ENCODE assay signal across 15 mouse cellular contexts in the genomic region with DNA sequence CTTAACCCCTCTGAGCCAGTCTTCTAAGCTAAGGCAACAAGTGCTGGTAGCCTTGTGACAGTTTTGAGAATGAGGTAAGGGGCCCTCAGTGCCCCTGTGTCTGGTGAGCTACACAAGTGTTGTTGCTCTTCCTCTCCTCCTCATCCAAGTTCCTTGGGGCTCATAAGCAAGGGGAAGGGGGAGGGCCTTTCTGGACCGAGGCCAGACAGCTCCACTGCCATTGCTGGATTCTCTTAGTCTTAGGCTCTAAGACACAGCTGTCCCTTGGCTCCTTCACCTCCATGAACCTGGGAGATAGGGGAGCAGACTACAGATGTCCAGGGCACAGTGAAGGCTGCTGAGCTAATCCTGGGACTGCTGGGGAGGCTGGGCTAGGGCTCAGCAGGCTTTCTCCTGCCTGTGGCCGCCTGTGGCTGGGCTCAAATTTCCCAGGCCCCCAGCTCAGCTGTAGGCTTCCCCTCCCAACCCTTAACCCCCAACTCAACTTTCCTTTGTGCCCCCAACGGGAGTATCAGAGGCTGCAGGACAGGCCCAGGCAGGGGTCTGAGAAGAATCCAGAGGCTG. TPM values are rescaled to one million over a fixed set of nuclear protein-coding genes. Genes with fewer than 3 reads are reported as not detected.
DNase-seq lines count a peak whose midpoint lies in the region; ATAC-seq and TF ChIP-seq lines count a peak whose summit lies in the region.
"Had no signal": no experiment of that assay in that cellular context is flagged by ENCODE, and none has a peak within 500 bp of the region (broad histone marks: within the 10 kb centered on the region; RNA-seq: fewer than 3 reads in every experiment).

No protein-coding gene starts in this region.

- H3K4me1 ChIP-seq in heart, embryonic 13.5 days: peaks cover 30% of the 10 kb centered on the region
- peaks cover 6% of the 10 kb centered on the region for H3K4me1 ChIP-seq in heart, adult 2 months (ENCODE audit: control insufficient read depth, insufficient read depth, low read length)
- peaks cover 26% of the 10 kb centered on the region for H3K4me1 ChIP-seq in embryonic facial prominence, embryonic 10.5 days
- H3K4me1 ChIP-seq in limb, embryonic 11.5 days (ENCODE audit: control insufficient read depth, insufficient read depth, low read length): peaks cover 10% of the 10 kb centered on the region; the same call in 1 of the 2 replicates
- no peaks in the 10 kb centered on the region for H3K4me1 ChIP-seq in midbrain, embryonic 15.5 days
- H3K4me1 ChIP-seq: hindbrain, embryonic 15.5 days had no signal

- TF ChIP-seq EP300 in heart, adult 2 months (IDR thresholded peaks at IDR 0.05; ENCODE audit: insufficient read depth, low read depth, low read length): no peak

- no peaks in the 10 kb centered on the region for H3K79me2 ChIP-seq in heart, adult 2 months (replicated peaks; ENCODE audit: control insufficient read depth, insufficient read depth, low read length)

- 32% methylated on average over 3 of the region's 3 CpGs for WGBS in heart, embryonic 13.5 days
- whole genome bisulfite sequencing in heart, adult 2 months: 58% methylated on average over 3 of the region's 3 CpGs
- WGBS in embryonic facial prominence, embryonic 10.5 days: 24% methylated on average over 3 of the region's 3 CpGs
- WGBS in limb, embryonic 11.5 days: 19% methylated on average over 3 of the region's 3 CpGs
- WGBS in midbrain, embryonic 15.5 days: 37% methylated on average over 3 of the region's 3 CpGs

- H3K27ac ChIP-seq in heart, embryonic 13.5 days (replicated peaks): peak overlapping the region; percentile 50; the same call in 1 of the 2 replicates
- no peak overlapping the region for H3K27ac ChIP-seq in heart, adult 2 months
- H3K27ac ChIP-seq in embryonic facial prominence, embryonic 10.5 days (replicated peaks): peak overlapping the region; percentile 73
- 0 out of 2 replicates have a peak overlapping the region, but pooled peaks have one; percentile 30 for H3K27ac ChIP-seq in limb, embryonic 11.5 days (replicated peaks; ENCODE audit: low read depth, low read length)
- no peak overlapping the region for H3K27ac ChIP-seq in midbrain, embryonic 15.5 days
- H3K27ac ChIP-seq: forebrain, embryonic 15.5 days; hindbrain, embryonic 15.5 days had no signal

- H3K36me3 ChIP-seq in heart, embryonic 13.5 days: no peaks in the 10 kb centered on the region
- H3K36me3 ChIP-seq in heart, adult 2 months (ENCODE audit: control insufficient read depth, insufficient read depth, low read length): no peaks in the 10 kb centered on the region
- H3K36me3 ChIP-seq in embryonic facial prominence, embryonic 10.5 days (replicated peaks): no peaks in the 10 kb centered on the region
- no peaks in the 10 kb centered on the region for H3K36me3 ChIP-seq in limb, embryonic 11.5 days (ENCODE audit: control insufficient read depth, insufficient read depth, low read length)
- H3K36me3 ChIP-seq in midbrain, embryonic 15.5 days (replicated peaks): no peaks in the 10 kb centered on the region
- H3K36me3 ChIP-seq: forebrain, embryonic 15.5 days; hindbrain, embryonic 15.5 days had no signal

- TF ChIP-seq CTCF in heart, adult 2 months (IDR thresholded peaks at IDR 0.05): no peak

- no peak overlapping the region for H3K4me2 ChIP-seq in heart, embryonic 13.5 days
- H3K4me2 ChIP-seq in limb, embryonic 11.5 days (ENCODE audit: low read depth, severe bottlenecking): peak overlapping the region; percentile 10; the same call in 1 of the 2 replicates
- no peak overlapping the region for H3K4me2 ChIP-seq in midbrain, embryonic 15.5 days
- H3K4me2 ChIP-seq: forebrain, embryonic 15.5 days; hindbrain, embryonic 15.5 days; liver, embryonic 11.5 days had no signal

- no peaks in the 10 kb centered on the region for H3K9me3 ChIP-seq in heart, embryonic 13.5 days
- no peaks in the 10 kb centered on the region for H3K9me3 ChIP-seq in embryonic facial prominence, embryonic 10.5 days
- no peaks in the 10 kb centered on the region for H3K9me3 ChIP-seq in limb, embryonic 11.5 days (ENCODE audit: control insufficient read depth, low read length)
- no peaks in the 10 kb centered on the region for H3K9me3 ChIP-seq in midbrain, embryonic 15.5 days
- H3K9me3 ChIP-seq: forebrain, embryonic 15.5 days; hindbrain, embryonic 15.5 days had no signal

- H3K4me3 ChIP-seq in heart, embryonic 13.5 days: no peak overlapping the region
- no peak overlapping the region for H3K4me3 ChIP-seq in heart, adult 2 months
- H3K4me3 ChIP-seq in embryonic facial prominence, embryonic 10.5 days: no peak overlapping the region
- no peak overlapping the region for H3K4me3 ChIP-seq in limb, embryonic 11.5 days (ENCODE audit: low read depth, low read length)
- no peak overlapping the region for H3K4me3 ChIP-seq in midbrain, embryonic 15.5 days
- H3K4me3 ChIP-seq: forebrain, embryonic 15.5 days; hindbrain, embryonic 15.5 days had no signal

- no peak for ATAC-seq in heart, embryonic 13.5 days (ENCODE audit: extremely low read depth, insufficient number of reproducible peaks, low FRiP score, low TSS enrichment)
- ATAC-seq in limb, embryonic 11.5 days (ENCODE audit: insufficient number of reproducible peaks, low FRiP score, low TSS enrichment, low read depth): no peak
- ATAC-seq in midbrain, embryonic 15.5 days (replicated peaks): no peak
- ATAC-seq: forebrain, embryonic 15.5 days had no signal

- intact Hi-C loops in heart, adult 2 months (cut with DNase I): loop anchor here (5.0 kb wide), 2 partner anchors 36 to 76 kb away; partner anchors contain the start of gene Zcchc24

- TF ChIP-seq POLR2A in heart, adult 2 months (IDR thresholded peaks at IDR 0.05; ENCODE audit: insufficient read depth, low read depth, low read length): no peak

- no peaks in the 10 kb centered on the region for H3K27me3 ChIP-seq in heart, embryonic 13.5 days (replicated peaks)
- no peaks in the 10 kb centered on the region for H3K27me3 ChIP-seq in heart, adult 2 months (ENCODE audit: control insufficient read depth, insufficient read depth, low read length)
- peaks cover 14% of the 10 kb centered on the region for H3K27me3 ChIP-seq in embryonic facial prominence, embryonic 10.5 days (replicated peaks; ENCODE audit: low read depth, poor library complexity, severe bottlenecking)
- no peaks in the 10 kb centered on the region for H3K27me3 ChIP-seq in limb, embryonic 11.5 days (ENCODE audit: control insufficient read depth, insufficient read depth, low read length)
- H3K27me3 ChIP-seq in midbrain, embryonic 15.5 days (replicated peaks): peaks cover 4% of the 10 kb centered on the region; the same call in 1 of the 2 replicates
- H3K27me3 ChIP-seq: forebrain, embryonic 15.5 days; hindbrain, embryonic 15.5 days had no signal

- H3K9ac ChIP-seq in heart, embryonic 13.5 days: no peak overlapping the region
- H3K9ac ChIP-seq in heart, adult 2 months (ENCODE audit: low read depth, low read length): no peak overlapping the region
- H3K9ac ChIP-seq in limb, embryonic 11.5 days (ENCODE audit: low read length): no peak overlapping the region; the same call in 1 of the 2 replicates
- no peak overlapping the region for H3K9ac ChIP-seq in midbrain, embryonic 15.5 days
- H3K9ac ChIP-seq: forebrain, embryonic 15.5 days; hindbrain, embryonic 15.5 days had no signal

- DNase-seq in heart, adult 2 months: no peak
- DNase-seq in kidney, postnatal 10 days: peak; percentile 55
- DNase-seq in kidney, postnatal 36 days: no peak
- DNase-seq in embryonic facial prominence, embryonic 10.5 days (ENCODE audit: low spot score): no peak
- DNase-seq in limb, embryonic 11.5 days (ENCODE audit: low spot score): no peak
- DNase-seq: adrenal gland, adult 8-10 months; kidney, postnatal 25 days; lung, adult 2 months; right cerebral cortex, postnatal 14 days; thymus, postnatal 25 days had no signal

RNA-seq across cellular contexts. Expression of gene Zcchc24, which starts 34.5 kb away (rescaled TPM):
- 20.8 and 22.6 TPM in 2 replicates for polyA plus RNA-seq in heart, embryonic 13.5 days (2015; fragmentation: Nextera tagmentation; extraction: Ambion mirVana)
- total RNA-seq in heart, adult 2 months (2021): 10 to 100 TPM; 33.5 TPM
- polyA plus RNA-seq in heart, adult 2 months (2012; rRNA removed): 27.3 and 39.4 TPM in 2 replicates
- polyA plus RNA-seq in embryonic facial prominence, embryonic 10.5 days (2016; fragmentation: Nextera tagmentation; extraction: Ambion mirVana): 12.9 and 15.2 TPM in 2 replicates
- 19.5 and 21.8 TPM in 2 replicates for polyA plus RNA-seq in limb, embryonic 11.5 days (2014; fragmentation: Nextera tagmentation; extraction: Ambion mirVana)
- 12.3 and 14.2 TPM in 2 replicates for polyA plus RNA-seq in midbrain, embryonic 15.5 days (2015; fragmentation: Nextera tagmentation; extraction: Ambion mirVana)

RNA-seq across cellular contexts. Expression of gene Anxa11, which starts 38.6 kb away (rescaled TPM):
- 21.6 and 23.6 TPM in 2 replicates for polyA plus RNA-seq in heart, embryonic 13.5 days (2015; fragmentation: Nextera tagmentation; extraction: Ambion mirVana)
- 10 to 100 TPM; 77.9 to 82.4 TPM for total RNA-seq in heart, adult 2 months (2021)
- polyA plus RNA-seq in heart, adult 2 months (2012; rRNA removed): 74.0 and 90.3 TPM in 2 replicates
- 5.3 and 6.1 TPM in 2 replicates for polyA plus RNA-seq in embryonic facial prominence, embryonic 10.5 days (2016; fragmentation: Nextera tagmentation; extraction: Ambion mirVana)
- polyA plus RNA-seq in limb, embryonic 11.5 days (2014; fragmentation: Nextera tagmentation; extraction: Ambion mirVana): 5.0 and 5.1 TPM in 2 replicates
- polyA plus RNA-seq in midbrain, embryonic 15.5 days (2015; fragmentation: Nextera tagmentation; extraction: Ambion mirVana): 2.5 and 2.6 TPM in 2 replicates

Comparison
In these comparisons a context has a peak if more than half of its experiments do, and no peak if none do; other contexts are left out.
1. H3K27ac ChIP-seq: peak in heart, embryonic 13.5 days (single experiment), embryonic facial prominence, embryonic 10.5 days (single experiment) and limb, embryonic 11.5 days (single experiment); none in heart, adult 2 months (single experiment) and midbrain, embryonic 15.5 days (single experiment).